Mouse (Mus musculus): ENCODE measurements around the gene Arhgap17.

Arhgap17 gene

GRCm38 (mm10) chr7:123344079-123344780 is 25.5 kb downstream of the Arhgap17 start:
- in situ Hi-C loops (cut with MboI; ENCODE audit: low sequenced_read_pairs), result no loop called here

DNA sequence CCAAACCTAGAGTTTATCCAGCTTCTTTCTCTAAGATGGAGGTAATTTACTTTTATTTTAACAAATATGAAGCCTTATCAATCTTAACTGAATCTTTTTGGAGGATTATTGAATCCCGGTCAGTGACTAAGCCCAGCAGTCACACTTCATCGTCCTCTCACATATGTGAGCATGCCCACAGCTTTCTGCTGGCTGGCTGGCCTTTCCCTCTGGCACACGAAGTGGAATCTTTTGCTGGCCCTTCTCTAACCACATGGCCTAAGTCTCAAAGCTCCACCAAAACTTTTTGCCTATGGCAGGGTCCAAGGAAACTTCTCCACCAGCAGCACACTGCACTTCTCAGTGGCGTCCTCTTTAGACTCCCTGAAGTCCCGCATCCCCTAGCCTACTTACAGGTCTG is 27.8 kb downstream of the Arhgap17 start:
- in situ Hi-C loops (cut with MboI; ENCODE audit: low sequenced_read_pairs), result no loop called here

- in situ Hi-C loops (cut with MboI; ENCODE audit: low sequenced_read_pairs), result no loop called here
Observed at GRCm38 (mm10) chr7:123338351-123338750, 31.4 kb downstream of the Arhgap17 start.

GRCm38 (mm10) chr7:123336322-123336721 is 33.4 kb downstream of the Arhgap17 start:
- in situ Hi-C loops (cut with MboI; ENCODE audit: low sequenced_read_pairs), result no loop called here

- in situ Hi-C loops (cut with MboI; ENCODE audit: low sequenced_read_pairs), result no loop called here
Observed at GRCm38 (mm10) chr7:123330506-123330905, 39.2 kb downstream of the Arhgap17 start.

DNA sequence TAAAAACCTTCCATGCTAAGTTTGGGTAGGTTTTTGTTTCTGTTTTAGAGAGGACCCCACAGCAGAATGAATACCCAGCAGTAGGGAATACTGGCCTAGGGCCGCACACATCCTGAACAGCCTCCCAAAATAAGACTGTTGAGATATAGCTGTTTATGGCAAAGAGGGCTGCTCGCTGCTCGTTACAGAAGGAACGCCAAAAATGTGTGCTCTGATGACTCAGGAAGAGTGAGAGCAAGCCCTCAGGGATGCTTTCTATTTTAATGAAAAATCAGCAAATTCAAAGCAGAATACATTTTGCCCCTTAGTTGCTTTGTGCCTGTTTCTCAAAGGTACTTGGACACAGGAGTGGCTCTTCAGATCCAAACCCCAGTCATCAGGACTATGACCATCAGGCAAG is 41.8 kb downstream of the Arhgap17 start:
- in situ Hi-C loops (cut with MboI; ENCODE audit: low sequenced_read_pairs), result no loop called here

GRCm38 (mm10) chr7:123326901-123327300 is 42.8 kb downstream of the Arhgap17 start:
- in situ Hi-C loops (cut with MboI; ENCODE audit: low sequenced_read_pairs), result no loop called here

DNA sequence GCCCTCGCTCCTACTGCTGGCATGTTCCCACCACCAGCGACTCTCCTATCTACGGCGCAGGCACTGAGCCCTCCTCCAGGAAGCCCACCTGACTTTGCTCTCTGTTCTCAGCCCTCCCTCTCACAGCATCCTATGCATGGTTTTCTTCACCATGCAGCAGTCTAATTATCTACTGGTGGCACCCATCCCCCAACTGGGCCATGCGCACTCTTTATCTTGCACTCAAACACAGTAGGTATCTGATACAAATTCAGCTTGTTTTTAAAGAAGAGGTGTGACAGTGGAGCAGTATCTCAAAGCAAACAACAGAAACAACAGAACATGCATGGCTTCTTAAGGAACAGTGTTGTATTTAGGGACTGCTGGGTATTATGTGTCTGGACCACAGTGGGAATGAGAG is 43.7 kb downstream of the Arhgap17 start:
- in situ Hi-C loops (cut with MboI; ENCODE audit: low sequenced_read_pairs), result no loop called here

DNA sequence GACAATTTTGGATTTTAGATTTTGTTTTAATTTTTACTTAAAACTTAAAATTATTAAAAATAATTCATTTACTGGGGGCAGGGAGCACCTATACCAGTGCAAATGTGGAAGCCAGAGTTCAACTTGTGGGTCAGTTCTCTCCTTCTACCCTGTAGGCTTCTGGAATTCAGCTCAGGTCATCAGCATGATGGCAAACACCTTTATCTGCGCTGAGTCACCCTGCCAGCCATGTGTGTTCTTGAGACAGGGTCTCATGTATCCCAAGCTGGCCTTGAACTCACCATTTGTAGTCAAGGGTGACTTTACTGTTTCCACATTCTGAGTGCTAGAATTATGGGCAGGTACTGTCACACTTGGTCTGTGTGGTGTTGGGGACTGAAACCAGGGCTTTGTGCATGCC is 45.6 kb downstream of the Arhgap17 start:
- in situ Hi-C loops (cut with MboI; ENCODE audit: low sequenced_read_pairs), result no loop called here

DNA sequence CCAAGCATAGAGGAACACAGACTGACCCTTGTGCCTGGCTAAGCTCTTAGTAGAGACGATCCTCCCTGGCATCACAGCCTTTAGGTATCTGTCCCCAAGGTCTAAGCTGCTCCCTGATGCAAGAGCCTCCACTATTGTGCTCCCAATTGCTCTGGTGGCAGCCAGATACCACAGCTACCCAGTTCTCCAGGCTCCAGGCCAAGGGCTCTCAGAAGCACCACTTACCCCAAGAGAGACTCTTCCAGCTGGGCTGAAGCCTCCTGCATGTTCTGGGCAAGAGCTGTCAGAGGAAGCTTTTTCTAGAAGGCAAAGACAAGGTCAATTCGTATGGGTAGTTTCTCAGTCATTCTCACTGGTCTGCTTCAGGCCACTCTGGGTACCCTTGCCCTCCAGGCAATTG is 46.3 kb downstream of the Arhgap17 start:
- in situ Hi-C loops (cut with MboI; ENCODE audit: low sequenced_read_pairs), result no loop called here

- in situ Hi-C loops (cut with MboI; ENCODE audit: low sequenced_read_pairs), result no loop called here
Observed at GRCm38 (mm10) chr7:123322452-123323121, 47.1 kb downstream of the Arhgap17 start.

DNA sequence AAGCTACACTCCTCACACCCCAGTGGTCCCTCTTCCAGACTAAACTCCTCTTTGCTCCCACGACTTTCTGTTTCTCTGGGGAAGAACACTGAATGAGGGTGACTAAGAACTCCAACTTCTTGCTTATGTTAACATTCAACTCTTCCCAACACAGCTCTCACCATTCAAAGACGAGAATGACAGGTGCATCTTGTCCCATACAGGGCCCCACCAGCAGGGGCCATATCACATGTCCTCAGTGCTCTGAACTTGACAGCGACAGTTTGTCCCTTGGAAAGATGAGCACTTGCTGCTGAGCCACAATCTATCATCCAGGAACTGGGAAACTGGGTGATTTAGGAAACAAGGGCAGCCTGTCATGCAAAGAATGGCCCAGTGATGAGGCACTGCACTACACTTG is 57.0 kb downstream of the Arhgap17 start:
- in situ Hi-C loops (cut with MboI; ENCODE audit: low sequenced_read_pairs), result no loop called here

- in situ Hi-C loops (cut with MboI; ENCODE audit: low sequenced_read_pairs), result no loop called here
Observed at GRCm38 (mm10) chr7:123311836-123312235, 57.9 kb downstream of the Arhgap17 start.

DNA sequence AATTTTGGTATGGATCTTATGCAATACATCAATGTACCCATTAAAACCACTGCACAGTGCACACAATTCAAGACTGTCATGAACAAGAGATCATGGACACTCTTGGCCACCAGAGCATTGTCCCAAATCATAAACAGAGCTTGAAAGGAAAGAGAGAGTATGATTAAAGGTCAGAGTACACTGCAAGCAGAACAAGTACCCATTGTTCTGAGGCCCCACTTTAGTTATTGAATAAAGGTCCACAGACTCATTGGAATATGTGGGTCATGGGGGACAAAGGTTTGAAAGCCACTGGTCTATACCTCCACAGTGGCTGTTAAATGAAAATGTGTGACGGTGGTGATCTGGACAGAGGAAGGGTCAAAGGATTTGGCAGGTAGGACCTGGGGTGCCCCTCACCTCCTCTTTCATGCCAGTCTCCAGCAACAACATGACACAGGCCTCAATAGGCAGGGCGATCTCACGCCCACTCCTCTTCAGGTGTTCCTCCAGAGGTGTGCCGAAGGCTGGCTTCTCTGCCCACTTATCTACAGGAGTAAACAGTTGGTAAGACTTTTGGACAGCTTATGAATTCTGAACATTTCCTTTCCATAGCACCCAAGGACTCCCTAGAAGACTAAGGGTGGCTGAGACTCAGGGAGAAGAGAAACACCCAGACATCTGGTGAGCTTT is 61.7 kb downstream of the Arhgap17 start:
- in situ Hi-C loops (cut with MboI; ENCODE audit: low sequenced_read_pairs), result no loop called here

- in situ Hi-C loops (cut with MboI; ENCODE audit: low sequenced_read_pairs), result no loop called here
Observed at GRCm38 (mm10) chr7:123307236-123307635, 62.5 kb downstream of the Arhgap17 start.

- in situ Hi-C loops (cut with MboI; ENCODE audit: low sequenced_read_pairs), result no loop called here
Observed at GRCm38 (mm10) chr7:123305397-123305796, 64.3 kb downstream of the Arhgap17 start.

- in situ Hi-C loops (cut with MboI; ENCODE audit: low sequenced_read_pairs), result no loop called here
Observed at GRCm38 (mm10) chr7:123300258-123300657, 69.5 kb downstream of the Arhgap17 start.

- in situ Hi-C loops (cut with MboI; ENCODE audit: low sequenced_read_pairs), result no loop called here
Observed at GRCm38 (mm10) chr7:123298225-123298624, 71.5 kb downstream of the Arhgap17 start.

DNA sequence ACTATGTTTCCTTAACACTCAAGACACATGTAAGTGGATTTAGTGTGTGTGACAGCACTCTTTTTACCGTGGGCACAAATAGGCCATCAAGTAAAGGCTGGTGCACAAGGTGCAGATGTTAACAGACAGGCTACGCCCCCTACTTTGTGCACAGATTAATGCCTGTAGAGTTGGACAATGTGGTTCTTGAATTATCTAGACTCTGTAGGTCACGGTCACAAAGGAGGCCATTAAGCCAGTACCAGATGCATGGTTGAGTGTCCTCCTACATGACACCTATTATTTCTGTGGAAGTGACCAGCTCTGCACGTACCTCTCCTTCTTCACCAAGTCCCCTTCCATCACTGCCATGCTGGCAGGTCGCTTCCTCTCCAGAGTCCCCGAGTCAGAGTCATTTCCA is 73.6 kb downstream of the Arhgap17 start:
- in situ Hi-C loops (cut with MboI; ENCODE audit: low sequenced_read_pairs), result no loop called here

DNA sequence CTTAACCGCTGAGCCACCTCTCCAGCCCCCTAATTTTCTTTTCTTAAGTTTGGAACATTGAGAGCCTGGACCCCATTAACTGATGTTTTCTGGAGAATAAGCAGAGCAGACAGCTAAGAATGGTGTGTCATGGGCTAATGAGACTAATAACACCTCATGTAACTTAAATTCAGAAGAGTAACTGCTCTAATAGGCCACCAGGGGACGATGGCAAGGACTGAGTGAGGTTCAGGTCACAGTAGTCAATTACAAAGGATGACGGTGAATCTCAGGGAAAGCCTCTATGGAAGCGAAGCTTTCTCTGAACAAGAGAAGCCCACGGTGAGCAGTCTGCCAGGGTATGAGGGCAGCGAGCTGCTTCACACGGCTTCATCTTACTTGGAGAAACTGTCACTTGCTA is 74.3 kb downstream of the Arhgap17 start:
- in situ Hi-C loops (cut with MboI; ENCODE audit: low sequenced_read_pairs), result no loop called here

DNA sequence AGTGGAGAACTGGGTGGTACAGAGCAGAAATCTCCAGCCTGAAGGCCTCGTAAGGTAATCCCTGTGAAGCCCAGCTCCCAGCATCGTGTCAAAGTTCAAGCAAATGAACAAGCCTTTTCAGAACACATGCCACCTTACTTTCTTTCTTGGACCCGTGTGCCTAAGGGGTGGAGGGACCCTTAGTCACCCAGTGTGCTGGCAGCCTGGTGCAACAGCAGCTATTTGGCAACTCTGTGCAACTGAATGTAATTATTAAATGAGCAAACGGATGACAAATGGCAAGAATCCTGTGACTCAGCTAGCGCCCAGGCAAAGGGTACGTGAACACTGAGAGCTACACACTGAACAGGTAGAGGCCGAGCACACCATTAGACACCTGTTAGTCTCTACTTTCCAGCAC is 75.8 kb downstream of the Arhgap17 start:
- in situ Hi-C loops (cut with MboI; ENCODE audit: low sequenced_read_pairs), result no loop called here

DNA sequence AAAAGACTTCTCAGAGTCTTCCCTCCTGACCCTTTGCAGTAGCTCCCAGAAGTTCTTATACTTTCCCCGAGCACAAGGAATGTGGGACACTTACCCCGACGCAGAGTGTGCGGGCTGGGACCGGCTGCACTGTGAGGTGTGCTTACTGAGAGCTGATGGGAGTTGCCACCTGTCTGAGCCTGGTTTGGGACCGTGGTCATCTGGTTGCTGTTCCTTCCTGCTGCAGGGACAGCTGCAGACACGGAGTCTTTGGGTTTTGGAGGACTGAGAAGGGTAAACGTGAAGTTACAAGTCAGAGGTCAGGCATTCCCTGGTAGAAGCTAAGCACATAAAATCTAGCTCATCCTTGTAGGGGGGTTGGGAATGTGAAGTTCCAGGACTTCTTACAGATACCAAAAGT is 77.8 kb downstream of the Arhgap17 start:
- in situ Hi-C loops (cut with MboI; ENCODE audit: low sequenced_read_pairs), result no loop called here
